Mouse (Mus musculus): ENCODE data around the gene Tmem30c. TPM values are rescaled to one million over a fixed set of nuclear protein-coding genes. Genes with fewer than 3 reads are reported as not detected.

Gene Tmem30c
- polyA plus RNA-seq, 1 experiment from 2014 or later: 0.04 TPM

DNA sequence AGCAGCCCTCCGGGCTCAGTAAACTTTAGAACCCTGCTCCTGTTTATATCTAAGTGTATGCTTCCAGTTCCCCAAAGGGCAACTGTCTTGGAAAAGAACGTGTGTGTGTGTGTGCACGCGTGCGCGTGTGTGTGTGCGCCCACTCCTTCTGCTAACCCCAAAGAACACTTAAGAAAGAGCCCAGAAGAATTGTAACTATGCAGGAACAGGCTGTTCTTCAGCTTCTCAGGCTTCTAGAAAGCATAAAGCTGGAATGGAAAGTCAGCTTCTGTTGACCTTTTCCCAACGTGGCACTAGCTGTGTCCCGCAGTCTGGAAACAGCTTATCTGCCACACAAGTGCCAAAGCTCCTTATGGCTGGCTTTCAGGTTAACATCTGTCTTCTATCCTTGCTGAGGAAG, 22.4 kb upstream of the Tmem30c start:
- H3K9me3 ChIP-seq (ENCODE audit: low read length): no peaks in the 10 kb centered on the region
- DNase-seq (ENCODE audit: low spot score) (peak; percentile 69), ATAC-seq (peak; percentile 80)
- 0 out of 2 replicates have a peak, but pooled peaks cover 6% of the 10 kb centered on the region for H3K4me1 ChIP-seq (ENCODE audit: insufficient read depth, low read depth, low read length)
- no peak overlapping the region for H3K4me3 ChIP-seq (ENCODE audit: low read depth, low read length)
- H3K4me2 ChIP-seq (replicated peaks; ENCODE audit: low read depth, low read length): no peak overlapping the region
- H3K27ac ChIP-seq (ENCODE audit: low read length): peak overlapping the region; percentile 67
- no peaks in the 10 kb centered on the region for H3K36me3 ChIP-seq (ENCODE audit: insufficient read depth, low read length)
- H3K9ac ChIP-seq (replicated peaks; ENCODE audit: low read depth): no peak overlapping the region
- H3K27me3 ChIP-seq (replicated peaks; ENCODE audit: insufficient read depth, low read length): no peaks in the 10 kb centered on the region
- TF ChIP-seq CTCF (IDR thresholded peaks at IDR 0.05) (no peak), EP300 (IDR thresholded peaks at IDR 0.05) (peak; percentile 99)
- WGBS: 60% methylated on average over 9 of the region's 9 CpGs

DNA sequence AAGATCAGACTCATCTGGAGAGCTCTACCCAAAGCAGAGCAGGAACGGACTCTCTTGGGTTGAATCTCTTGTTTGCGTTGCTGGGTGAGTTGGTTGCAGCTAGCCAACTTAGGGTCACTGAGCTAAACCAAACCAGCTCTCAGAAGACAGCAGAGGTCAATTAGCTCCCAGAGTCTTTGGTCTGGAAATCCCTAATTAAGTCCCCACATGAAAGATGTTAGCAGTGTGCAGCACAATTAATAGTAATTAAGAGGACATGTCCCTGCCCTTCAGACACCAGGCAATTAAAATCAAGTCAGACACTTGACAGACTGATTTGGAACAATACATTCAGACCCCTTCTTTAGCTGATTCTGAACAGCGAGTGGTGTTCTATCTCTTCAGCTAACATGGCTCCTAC, 21.6 kb upstream of the Tmem30c start:
- no peak for TF ChIP-seq CTCF (IDR thresholded peaks at IDR 0.05)
- TF ChIP-seq EP300 (IDR thresholded peaks at IDR 0.05): no peak
- Histone ChIP-seq H3K4me3 (ENCODE audit: low read depth, low read length) (no peak overlapping the region), H3K9me3 (ENCODE audit: low read length) (no peaks in the 10 kb centered on the region), H3K27ac (ENCODE audit: low read length) (peak overlapping the region; percentile 67; the same call in 1 of the 2 replicates), H3K4me2 (replicated peaks; ENCODE audit: low read depth, low read length) (no peak overlapping the region), H3K36me3 (ENCODE audit: insufficient read depth, low read length) (no peaks in the 10 kb centered on the region), H3K9ac (replicated peaks; ENCODE audit: low read depth) (no peak overlapping the region), H3K27me3 (replicated peaks; ENCODE audit: insufficient read depth, low read length) (no peaks in the 10 kb centered on the region), H3K4me1 (ENCODE audit: insufficient read depth, low read depth, low read length) (0 out of 2 replicates have a peak, but pooled peaks cover 6% of the 10 kb centered on the region)
- no peak for DNase-seq (ENCODE audit: low spot score)
- ATAC-seq: no peak
- 89% methylated on average over 3 of the region's 3 CpGs for WGBS

DNA sequence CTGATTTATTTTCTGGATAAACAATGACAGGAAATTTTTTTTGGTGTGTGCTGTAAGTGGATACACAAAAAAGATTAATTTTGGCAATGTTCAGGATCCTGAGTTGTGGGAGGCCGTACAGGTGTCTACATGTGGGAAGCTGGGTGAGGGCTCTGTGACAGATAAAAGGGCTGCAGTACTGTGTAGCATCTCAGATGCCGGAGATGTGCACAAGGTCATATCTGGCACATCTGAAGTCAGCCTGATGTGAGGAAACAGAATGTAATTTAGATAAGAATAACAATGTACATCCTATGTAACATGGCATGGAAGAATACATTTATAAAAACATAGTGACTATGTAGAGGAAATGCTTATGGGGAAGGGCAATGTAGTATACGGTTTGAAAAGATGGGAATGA, 20.8 kb upstream of the Tmem30c start:
- peak; percentile 38; the same call in 1 of the 2 replicates for TF ChIP-seq EP300 (IDR thresholded peaks at IDR 0.05)
- TF ChIP-seq CTCF (IDR thresholded peaks at IDR 0.05): no peak
- Histone ChIP-seq H3K4me1 (ENCODE audit: insufficient read depth, low read depth, low read length) (0 out of 2 replicates have a peak, but pooled peaks cover 6% of the 10 kb centered on the region), H3K36me3 (ENCODE audit: insufficient read depth, low read length) (no peaks in the 10 kb centered on the region), H3K4me3 (ENCODE audit: low read depth, low read length) (no peak overlapping the region), H3K9me3 (ENCODE audit: low read length) (no peaks in the 10 kb centered on the region), H3K27ac (ENCODE audit: low read length) (no peak overlapping the region), H3K27me3 (replicated peaks; ENCODE audit: insufficient read depth, low read length) (no peaks in the 10 kb centered on the region), H3K4me2 (replicated peaks; ENCODE audit: low read depth, low read length) (no peak overlapping the region), H3K9ac (replicated peaks; ENCODE audit: low read depth) (no peak overlapping the region)
- 69% methylated on average over 3 of the region's 3 CpGs for WGBS
- ATAC-seq (no peak), DNase-seq (ENCODE audit: low spot score) (no peak)

DNA sequence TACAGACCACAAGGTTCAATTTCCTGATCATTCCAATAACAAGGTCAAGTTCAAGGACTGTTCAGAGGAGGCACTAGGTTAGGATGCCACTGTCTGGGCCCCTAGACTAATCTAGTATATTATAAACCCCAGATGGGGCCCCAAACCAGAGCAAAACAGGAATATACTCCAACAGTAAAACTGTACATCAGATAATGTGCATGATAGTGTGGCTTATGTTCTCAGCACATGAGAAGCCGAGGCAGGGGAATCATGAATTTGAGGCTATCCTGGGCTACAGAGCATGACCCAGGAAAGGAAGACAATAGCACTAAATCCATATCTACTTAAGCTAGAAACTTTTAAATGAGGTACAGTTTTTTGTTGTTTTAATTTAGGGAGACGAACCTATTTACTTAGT, 19.5 kb upstream of the Tmem30c start:
- H3K9ac ChIP-seq (replicated peaks; ENCODE audit: low read depth): no peak overlapping the region
- no peaks in the 10 kb centered on the region for H3K27me3 ChIP-seq (replicated peaks; ENCODE audit: insufficient read depth, low read length)
- H3K27ac ChIP-seq (ENCODE audit: low read length): 0 out of 2 replicates have a peak overlapping the region, but pooled peaks have one; percentile 20
- H3K4me1 ChIP-seq (ENCODE audit: insufficient read depth, low read depth, low read length): 0 out of 2 replicates have a peak, but pooled peaks cover 6% of the 10 kb centered on the region
- ATAC-seq: no peak
- no peak overlapping the region for H3K4me3 ChIP-seq (ENCODE audit: low read depth, low read length)
- WGBS: 68% methylated on average over 2 of the region's 2 CpGs
- no peaks in the 10 kb centered on the region for H3K36me3 ChIP-seq (ENCODE audit: insufficient read depth, low read length)
- no peaks in the 10 kb centered on the region for H3K9me3 ChIP-seq (ENCODE audit: low read length)
- no peak for DNase-seq (ENCODE audit: low spot score)
- TF ChIP-seq CTCF (IDR thresholded peaks at IDR 0.05): no peak
- no peak for TF ChIP-seq EP300 (IDR thresholded peaks at IDR 0.05)
- H3K4me2 ChIP-seq (replicated peaks; ENCODE audit: low read depth, low read length): no peak overlapping the region

DNA sequence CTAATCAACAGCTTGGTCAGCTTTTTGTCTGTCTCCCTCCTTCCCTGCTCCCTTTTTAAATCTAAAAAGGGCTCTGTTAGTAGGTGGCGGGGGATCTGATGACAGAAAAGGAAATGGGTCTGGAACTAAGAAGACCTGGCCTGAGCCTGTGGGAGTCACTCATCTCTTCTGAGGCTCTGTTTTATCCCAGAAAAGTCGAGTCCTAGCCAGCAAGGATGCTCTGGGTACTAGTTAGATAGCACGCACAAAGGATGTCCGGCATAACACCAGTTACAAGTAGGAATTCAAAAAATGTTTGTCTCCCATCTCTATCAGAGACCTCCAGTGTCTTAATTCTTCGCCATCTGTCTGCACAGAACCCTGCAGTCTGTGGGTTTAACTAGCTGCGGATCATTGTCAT, 12.8 kb upstream of the Tmem30c start:
- H3K9ac ChIP-seq (replicated peaks; ENCODE audit: low read depth): no peak overlapping the region
- WGBS: 77% methylated on average over 6 of the region's 6 CpGs
- H3K4me2 ChIP-seq (replicated peaks; ENCODE audit: low read depth, low read length): no peak overlapping the region
- no peaks in the 10 kb centered on the region for H3K27me3 ChIP-seq (replicated peaks; ENCODE audit: insufficient read depth, low read length)
- no peaks in the 10 kb centered on the region for H3K36me3 ChIP-seq (ENCODE audit: insufficient read depth, low read length)
- ATAC-seq (no peak), DNase-seq (ENCODE audit: low spot score) (no peak)
- no peak overlapping the region for H3K4me3 ChIP-seq (ENCODE audit: low read depth, low read length)
- no peak overlapping the region for H3K27ac ChIP-seq (ENCODE audit: low read length)
- no peak for TF ChIP-seq CTCF (IDR thresholded peaks at IDR 0.05)
- TF ChIP-seq EP300 (IDR thresholded peaks at IDR 0.05): no peak
- no peaks in the 10 kb centered on the region for H3K4me1 ChIP-seq (ENCODE audit: insufficient read depth, low read depth, low read length)
- H3K9me3 ChIP-seq (ENCODE audit: low read length): no peaks in the 10 kb centered on the region

DNA sequence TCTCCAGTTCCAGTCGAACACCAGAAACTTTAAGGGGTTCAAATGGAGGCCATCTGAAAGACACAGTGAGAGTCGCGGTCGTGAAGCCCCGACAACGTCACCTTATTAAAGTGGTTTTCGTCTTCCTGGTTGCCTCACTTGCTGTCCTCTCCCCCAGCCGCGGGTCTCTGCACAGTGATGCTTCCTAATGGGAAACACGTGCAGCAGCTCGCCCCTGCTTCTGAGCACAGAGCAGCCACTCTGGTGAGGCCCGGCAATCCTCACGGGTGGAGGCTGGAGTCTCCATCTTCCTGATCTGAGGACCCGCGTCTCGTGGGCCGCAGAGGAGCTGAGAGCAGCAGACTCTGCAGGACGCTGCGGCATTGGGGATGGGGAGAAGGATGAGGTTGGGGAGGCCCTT, 11.1 kb upstream of the Tmem30c start:
- Histone ChIP-seq H3K27me3 (replicated peaks; ENCODE audit: insufficient read depth, low read length) (no peaks in the 10 kb centered on the region), H3K27ac (ENCODE audit: low read length) (no peak overlapping the region), H3K4me2 (replicated peaks; ENCODE audit: low read depth, low read length) (no peak overlapping the region), H3K36me3 (ENCODE audit: insufficient read depth, low read length) (no peaks in the 10 kb centered on the region), H3K9ac (replicated peaks; ENCODE audit: low read depth) (no peak overlapping the region), H3K4me3 (ENCODE audit: low read depth, low read length) (no peak overlapping the region), H3K4me1 (ENCODE audit: insufficient read depth, low read depth, low read length) (no peaks in the 10 kb centered on the region), H3K9me3 (ENCODE audit: low read length) (no peaks in the 10 kb centered on the region)
- no peak for DNase-seq (ENCODE audit: low spot score)
- WGBS: 58% methylated on average over 19 of the region's 19 CpGs
- TF ChIP-seq EP300 (IDR thresholded peaks at IDR 0.05) (no peak), CTCF (IDR thresholded peaks at IDR 0.05) (no peak)
- no peak for ATAC-seq

Data from lung, postnatal 0 days (tissue).